Mouse (Mus musculus) MEL (cell line): ENCODE measurements around the gene Unc119b. TPM values are rescaled to one million over a fixed set of nuclear protein-coding genes. Genes with fewer than 3 reads are reported as not detected.

ENCODE experiments used
- DNase-seq: peaks from one replicate; pipeline ENCODE4 v3.0.0; 2011; ENCODE audit warnings: low read depth, low spot score
- H3K27ac ChIP-seq: 2 replicates; pipeline ENCODE4 v1.5.1; 2012; ENCODE audit warnings: low read depth, mild to moderate bottlenecking, control low read depth, low read length, moderate library complexity; ENCODE audit not compliant: control insufficient read depth
- H3K27me3 ChIP-seq, 2 experiments: fragments of 150-350 bp in 1 of 2; sonication (generic) in 1 of 2; 2 replicates each; pipeline ENCODE4 v1.6.1; 2012; ENCODE audit warnings: low read length in 2 of 2, mild to moderate bottlenecking in 2 of 2, improper control_type of control experiment in 1 of 2, moderate library complexity in 1 of 2; ENCODE audit not compliant: insufficient read depth in 2 of 2, control insufficient read depth in 1 of 2
- H3K36me3 ChIP-seq, 2 experiments: 2 replicates each; pipeline ENCODE4 v1.6.1; 2012 to 2014; ENCODE audit warnings: low read length in 2 of 2, improper control_type of control experiment in 1 of 2, inconsistent platforms in 1 of 2, mild to moderate bottlenecking in 1 of 2; ENCODE audit not compliant: insufficient read depth in 2 of 2, control insufficient read depth in 1 of 2
- H3K4me1 ChIP-seq, 2 experiments: fragments of 150-350 bp in 1 of 2; sonication (generic) in 1 of 2; 2 replicates each; pipeline ENCODE4 v1.6.1; 2012; ENCODE audit warnings: low read length in 2 of 2, improper control_type of control experiment in 1 of 2, mild to moderate bottlenecking in 1 of 2; ENCODE audit not compliant: insufficient read depth in 2 of 2, control insufficient read depth in 1 of 2
- H3K4me3 ChIP-seq, 2 experiments: fragments of 150-350 bp in 1 of 2; sonication (generic) in 1 of 2; 2 replicates each; pipeline ENCODE4 v1.5.1; 2012; ENCODE audit warnings: low read depth in 2 of 2, low read length in 2 of 2, mild to moderate bottlenecking in 2 of 2, moderate library complexity in 2 of 2, control low read depth in 1 of 2, improper control_type of control experiment in 1 of 2; ENCODE audit not compliant: control insufficient read depth in 1 of 2, insufficient read depth in 1 of 2
- H3K79me2 ChIP-seq: 2 replicates; pipeline ENCODE4 v1.6.1; 2012; ENCODE audit warnings: mild to moderate bottlenecking, low read length, moderate library complexity; ENCODE audit not compliant: control insufficient read depth, poor library complexity, insufficient read depth
- H3K9ac ChIP-seq: 2 replicates; pipeline ENCODE4 v1.6.1; 2012; ENCODE audit warnings: low read depth, mild to moderate bottlenecking, control low read depth, low read length, moderate library complexity; ENCODE audit not compliant: control insufficient read depth, poor library complexity, severe bottlenecking
- H3K9me3 ChIP-seq: fragments of 150-350 bp; sonication (generic); replicated peaks from 2 replicates; pipeline ENCODE4 v1.6.1; 2012; ENCODE audit warnings: mild to moderate bottlenecking, low read length, improper control_type of control experiment, moderate library complexity; ENCODE audit not compliant: insufficient read depth
- BHLHE40 ChIP-seq: IDR thresholded peaks from 2 replicates; pipeline ENCODE4 v1.6.1; 2012; ENCODE audit warnings: low read depth, mild to moderate bottlenecking, inconsistent platforms, low read length, improper control_type of control experiment, borderline replicate concordance
- CHD1 ChIP-seq: IDR thresholded peaks from 2 replicates; pipeline ENCODE4 v1.6.1; 2012; ENCODE audit warnings: low read depth, mild to moderate bottlenecking, inconsistent platforms, low read length, improper control_type of control experiment
- CHD2 ChIP-seq: IDR thresholded peaks from 2 replicates; pipeline ENCODE4 v1.6.1; 2011; ENCODE audit warnings: low read length, improper control_type of control experiment
- E2F4 ChIP-seq: IDR thresholded peaks from 2 replicates; pipeline ENCODE4 v1.6.1; 2011; ENCODE audit warnings: low read depth, low read length, improper control_type of control experiment, borderline replicate concordance
- ELF1 ChIP-seq: IDR thresholded peaks from 2 replicates; pipeline ENCODE4 v1.6.1; 2014; ENCODE audit warnings: low read depth, mild to moderate bottlenecking, inconsistent platforms, low read length, improper control_type of control experiment, moderate library complexity
- EP300 ChIP-seq, 2 experiments: IDR thresholded peaks; 2 replicates each; pipeline ENCODE4 v1.6.1; 2011; ENCODE audit warnings: improper control_type of control experiment in 2 of 2, low read length in 2 of 2, low read depth in 1 of 2, mild to moderate bottlenecking in 1 of 2
- ETS1 ChIP-seq: IDR thresholded peaks from 2 replicates; pipeline ENCODE4 v1.6.1; 2012; ENCODE audit warnings: low read depth, mild to moderate bottlenecking, inconsistent platforms, low read length, improper control_type of control experiment, moderate library complexity
- GABPA ChIP-seq: IDR thresholded peaks from 2 replicates; pipeline ENCODE4 v1.6.1; 2012; ENCODE audit warnings: low read depth, mild to moderate bottlenecking, inconsistent platforms, low read length, improper control_type of control experiment, moderate library complexity
- JUND ChIP-seq: IDR thresholded peaks from 2 replicates; pipeline ENCODE4 v1.6.1; 2011; ENCODE audit warnings: low read depth, mild to moderate bottlenecking, improper control_type of control experiment, low read length
- KAT2A ChIP-seq: conservative IDR thresholded peaks from 2 replicates; pipeline ENCODE4 v1.6.1; 2012; ENCODE audit warnings: low read depth, low read length, improper control_type of control experiment, inconsistent platforms
- MAX ChIP-seq: IDR thresholded peaks from 2 replicates; pipeline ENCODE4 v1.6.1; 2011; ENCODE audit warnings: low read length, improper control_type of control experiment
- MXI1 ChIP-seq: IDR thresholded peaks from 2 replicates; pipeline ENCODE4 v1.6.1; 2011; ENCODE audit warnings: mild to moderate bottlenecking, low read depth, low read length, improper control_type of control experiment
- MYB ChIP-seq: IDR thresholded peaks from 2 replicates; pipeline ENCODE4 v1.6.1; 2011; ENCODE audit warnings: mild to moderate bottlenecking, low read depth, low read length, improper control_type of control experiment
- NELFE ChIP-seq: IDR thresholded peaks from 2 replicates; pipeline ENCODE4 v1.6.1; 2011; ENCODE audit warnings: low read depth, low read length, improper control_type of control experiment
- NRF1 ChIP-seq: IDR thresholded peaks from 2 replicates; pipeline ENCODE4 v1.6.1; 2014; ENCODE audit warnings: low read depth, mild to moderate bottlenecking, inconsistent platforms, low read length, improper control_type of control experiment, moderate library complexity; ENCODE audit not compliant: poor library complexity, insufficient read depth, severe bottlenecking
- POLR2AphosphoS2 ChIP-seq: IDR thresholded peaks from 2 replicates; pipeline ENCODE4 v1.6.1; 2011; ENCODE audit warnings: low read length, improper control_type of control experiment
- RAD21 ChIP-seq: IDR thresholded peaks from 2 replicates; pipeline ENCODE4 v1.6.1; 2011; ENCODE audit warnings: mild to moderate bottlenecking, low read depth, low read length, improper control_type of control experiment
- RCOR1 ChIP-seq: IDR thresholded peaks from 2 replicates; pipeline ENCODE4 v1.6.1; 2012; ENCODE audit warnings: low read depth, mild to moderate bottlenecking, inconsistent platforms, low read length, improper control_type of control experiment
- SIN3A ChIP-seq: IDR thresholded peaks from 2 replicates; pipeline ENCODE4 v1.6.1; 2012; ENCODE audit warnings: low read length, improper control_type of control experiment, inconsistent platforms
- SMC3 ChIP-seq: IDR thresholded peaks from 2 replicates; pipeline ENCODE4 v1.6.1; 2011; ENCODE audit warnings: low read depth, low read length, improper control_type of control experiment
- TBP ChIP-seq: IDR thresholded peaks from 2 replicates; pipeline ENCODE4 v1.8.0; 2011; ENCODE audit warnings: low read depth, low read length, improper control_type of control experiment
- TCF12 ChIP-seq: IDR thresholded peaks from 2 replicates; pipeline ENCODE4 v1.6.1; 2014; ENCODE audit warnings: low read depth, mild to moderate bottlenecking, inconsistent platforms, low read length, improper control_type of control experiment, moderate library complexity
- USF1 ChIP-seq: IDR thresholded peaks from 2 replicates; pipeline ENCODE4 v1.6.1; 2014; ENCODE audit warnings: low read depth, mild to moderate bottlenecking, inconsistent platforms, low read length, improper control_type of control experiment, moderate library complexity
- USF2 ChIP-seq, 2 experiments: IDR thresholded peaks; 2 replicates each; pipeline ENCODE4 v1.6.1; 2011 to 2012; ENCODE audit warnings: improper control_type of control experiment in 2 of 2, low read length in 2 of 2, borderline replicate concordance in 1 of 2, inconsistent platforms in 1 of 2, low read depth in 1 of 2, mild to moderate bottlenecking in 1 of 2; ENCODE audit not compliant: insufficient read depth in 1 of 2
- ZC3H11A ChIP-seq: IDR thresholded peaks from 2 replicates; pipeline ENCODE4 v1.6.1; 2012; ENCODE audit warnings: low read depth, mild to moderate bottlenecking, inconsistent platforms, low read length, improper control_type of control experiment
- ZKSCAN1 ChIP-seq: IDR thresholded peaks from 2 replicates; pipeline ENCODE4 v1.6.1; 2012; ENCODE audit warnings: low read depth, mild to moderate bottlenecking, inconsistent platforms, low read length, improper control_type of control experiment, moderate library complexity
- polyA plus RNA-seq, 2 experiments: library from polyadenylated mRNA; stranded (reverse) in 1 of 2; unstranded in 1 of 2; fragments of >175 nt in 1 of 2; fragments of >200 nt in 1 of 2; gene quantifications; 2 replicates each; pipeline versions ENCODE4 v1.2.1 to v1.2.4; 2012; ENCODE audit warnings: low replicate concordance in 2 of 2, low read depth in 1 of 2; ENCODE audit not compliant: insufficient read length in 2 of 2, insufficient read depth in 1 of 2, missing spikeins in 1 of 2
- total RNA-seq: library from RNA; depleted of rRNA; stranded (reverse); fragments of 300-350 nt; gene quantifications from 2 replicates; pipeline ENCODE4 v1.2.3, GENCODE M21; 2012

The Unc119b gene
- total and polyA plus RNA-seq, 3 experiments = 18.6 to 25.7 TPM; not detected in 1

GRCm38 (mm10) chr5:115099991-115100390 lies 34.8 kb downstream of the Unc119b start:
- H3K4me1 ChIP-seq = no peaks in the 10 kb centered on the region
- no peak overlapping the region for H3K9ac ChIP-seq
- no peaks in the 10 kb centered on the region for H3K79me2 ChIP-seq
- H3K27me3 ChIP-seq = no peaks in the 10 kb centered on the region
- no peak overlapping the region for H3K27ac ChIP-seq
- DNase-seq = no peak
- no peak for TF ChIP-seq USF1
- no peak for TF ChIP-seq KAT2A
- TF ChIP-seq CHD2 = no peak
- no peak for TF ChIP-seq BHLHE40
- TF ChIP-seq GABPA = no peak
- TF ChIP-seq ELF1 = no peak
- no peak for TF ChIP-seq NRF1
- no peak for TF ChIP-seq ZC3H11A
- no peak for TF ChIP-seq JUND
- no peak for TF ChIP-seq MXI1
- TF ChIP-seq MAX = no peak
- H3K4me3 ChIP-seq = no peak overlapping the region
- no peaks in the 10 kb centered on the region for H3K9me3 ChIP-seq
- peaks cover 0 to 6% of the 10 kb centered on the region in 2 experiments; a peak in 2 of 4 replicates for H3K36me3 ChIP-seq

GRCm38 (mm10) chr5:115099530-115099929 lies 35.2 kb downstream of the Unc119b start:
- Histone ChIP-seq H3K79me2 (no peaks in the 10 kb centered on the region), H3K4me3 (no peak overlapping the region), H3K27ac (no peak overlapping the region)
- TF ChIP-seq MYB (no peak), E2F4 (no peak), JUND (no peak), ELF1 (no peak), MAX (no peak)
- TF ChIP-seq, all 39 proteins: peak for 0
- H3K9me3 ChIP-seq = no peaks in the 10 kb centered on the region
- no peaks in the 10 kb centered on the region for H3K4me1 ChIP-seq
- DNase-seq = no peak
- H3K36me3 ChIP-seq = peaks cover 0 to 7% of the 10 kb centered on the region in 2 experiments; a peak in 2 of 4 replicates
- H3K9ac ChIP-seq = no peak overlapping the region
- no peaks in the 10 kb centered on the region for H3K27me3 ChIP-seq

GRCm38 (mm10) chr5:115098195-115098594 lies 36.6 kb downstream of the Unc119b start, which contains the start of gene Gm10401:
TSS of gene Gm10401 (minus strand) at chr5:115098295.
- no peak for DNase-seq
- Histone ChIP-seq H3K27ac (no peak within 1 kb of the TSS), H3K4me1 (no peaks in the 10 kb centered on the region), H3K9me3 (no peaks in the 10 kb centered on the region), H3K27me3 (no peaks in the 10 kb centered on the region), H3K79me2 (no peaks in the 10 kb centered on the region), H3K4me3 (no peak within 1 kb of the TSS), H3K36me3 (peaks cover 0 to 12% of the 10 kb centered on the region in 2 experiments; a peak in 2 of 4 replicates), H3K9ac (no peak within 1 kb of the TSS)
- TF ChIP-seq USF2 (IDR thresholded peaks at IDR 0.05; ENCODE audit: borderline replicate concordance in 1 of 2, insufficient read depth in 1 of 2, low read depth in 1 of 2, low read length in 2 of 2) (no peak), ZKSCAN1 (no peak), KAT2A (no peak), TBP (no peak), RCOR1 (no peak), NELFE (no peak), TCF12 (no peak), RAD21 (no peak), ZC3H11A (no peak), SMC3 (no peak), CHD1 (no peak), POLR2AphosphoS2 (no peak), EP300 (IDR thresholded peaks at IDR 0.05; ENCODE audit: low read depth in 1 of 2, low read length in 2 of 2) (no peak), ELF1 (no peak), NRF1 (no peak), ETS1 (no peak), USF1 (no peak), SIN3A (no peak)
